Mouse (Mus musculus): ENCODE measurements around the gene Glra2. TPM values are rescaled to one million over a fixed set of nuclear protein-coding genes. Genes with fewer than 3 reads are reported as not detected.
"Not testable (repeated sequence)": the region's sequence is repeated elsewhere in the genome, so short reads cannot be mapped to it uniquely, and the experiment has no call there.

The Glra2 gene
- total RNA-seq (2014; rRNA removed) (not detected in 2 replicates), polyA plus RNA-seq (2012; rRNA removed) (not detected in 2 replicates)

DNA sequence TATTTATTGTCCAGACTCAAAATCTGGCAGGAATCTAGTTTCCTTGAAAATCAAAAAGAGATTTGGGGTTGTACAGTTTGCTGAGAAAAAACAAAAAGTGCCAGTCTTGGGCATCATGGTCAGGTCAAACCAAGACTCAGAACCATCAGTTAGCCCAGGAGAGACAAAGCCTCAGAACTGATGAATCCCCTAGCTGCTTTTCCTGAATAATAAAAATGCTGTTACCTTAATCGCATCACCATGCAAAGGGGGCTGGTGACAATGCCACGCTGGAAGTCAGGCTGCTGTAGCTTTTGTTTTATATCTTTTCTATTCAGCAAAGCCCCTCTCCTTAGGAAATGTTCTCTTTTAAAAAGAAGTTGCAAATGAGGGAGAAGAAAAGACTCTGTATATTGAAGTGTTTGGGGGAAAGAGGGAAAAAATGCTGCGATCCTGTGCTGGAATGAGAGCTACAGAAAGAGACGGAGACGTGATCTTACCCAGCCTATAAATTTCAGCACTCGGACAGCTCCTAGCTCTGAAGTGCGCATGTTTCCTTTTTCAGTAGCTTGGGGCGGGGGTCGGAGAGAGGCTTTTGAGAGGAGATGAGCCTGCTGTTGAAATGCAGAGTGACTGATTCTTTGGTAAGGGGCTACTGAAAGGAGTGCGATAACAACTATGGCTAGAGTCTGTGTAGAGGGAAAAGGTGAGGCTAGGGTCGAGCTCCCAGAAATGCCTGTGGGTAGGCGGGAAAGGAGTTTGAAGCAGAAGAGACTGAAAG lies at the start of gene Glra2:
Gene Glra2 (minus strand): TSS at position 455 of the 760 bp plus-strand sequence.
- no peaks in the 10 kb centered on the region for H3K36me3 ChIP-seq (ENCODE audit: control insufficient read depth, insufficient read depth, low read length)
- H3K27ac ChIP-seq (replicated peaks; ENCODE audit: insufficient read depth, low read depth, low read length) = no peak within 1 kb of the TSS
- H3K79me2 ChIP-seq (ENCODE audit: control insufficient read depth, insufficient read depth, low read length) = no peaks in the 10 kb centered on the region
- peak; percentile 0 for DNase-seq (ENCODE audit: extremely low read depth, low read depth, low spot score)
- WGBS = 11% methylated on average over 12 of the region's 12 CpGs
- no peaks in the 10 kb centered on the region for H3K4me1 ChIP-seq (ENCODE audit: control insufficient read depth, insufficient read depth, low read length)
- no peaks in the 10 kb centered on the region for H3K27me3 ChIP-seq (ENCODE audit: control insufficient read depth, insufficient read depth, low read length)
- no peak within 1 kb of the TSS for H3K4me3 ChIP-seq (ENCODE audit: insufficient read depth, low read depth, low read length)
- TF ChIP-seq POLR2A (IDR thresholded peaks at IDR 0.05; ENCODE audit: extremely low read depth, insufficient read depth, low read length) (no peak), CTCF (IDR thresholded peaks at IDR 0.05; ENCODE audit: low read depth, low read length) (no peak)
- H3K9ac ChIP-seq (ENCODE audit: low read depth, low read length) = no peak within 1 kb of the TSS

GRCm38 (mm10) chrX:165362798-165363197 lies 35.6 kb upstream of the Glra2 start:
- H3K9ac ChIP-seq (ENCODE audit: low read depth, low read length) = no peak overlapping the region
- peak; percentile 40 for DNase-seq (ENCODE audit: extremely low read depth, low read depth, low spot score)
- WGBS = 68% methylated on average over 1 of the region's 1 CpGs
- TF ChIP-seq CTCF (IDR thresholded peaks at IDR 0.05; ENCODE audit: low read depth, low read length) (no peak), POLR2A (IDR thresholded peaks at IDR 0.05; ENCODE audit: extremely low read depth, insufficient read depth, low read length) (no peak)
- no peak overlapping the region for H3K27ac ChIP-seq (replicated peaks; ENCODE audit: insufficient read depth, low read depth, low read length)
- no peaks in the 10 kb centered on the region for H3K27me3 ChIP-seq (ENCODE audit: control insufficient read depth, insufficient read depth, low read length)
- H3K36me3 ChIP-seq (ENCODE audit: control insufficient read depth, insufficient read depth, low read length) = no peaks in the 10 kb centered on the region
- no peak overlapping the region for H3K4me3 ChIP-seq (ENCODE audit: insufficient read depth, low read depth, low read length)
- no peaks in the 10 kb centered on the region for H3K79me2 ChIP-seq (ENCODE audit: control insufficient read depth, insufficient read depth, low read length)
- no peaks in the 10 kb centered on the region for H3K4me1 ChIP-seq (ENCODE audit: control insufficient read depth, insufficient read depth, low read length)

- no peak overlapping the region for H3K9ac ChIP-seq (ENCODE audit: low read depth, low read length)
- DNase-seq (ENCODE audit: extremely low read depth, low read depth, low spot score) = no peak
- WGBS = 79% methylated on average over 5 of the region's 5 CpGs
- no peaks in the 10 kb centered on the region for H3K79me2 ChIP-seq (ENCODE audit: control insufficient read depth, insufficient read depth, low read length)
- no peaks in the 10 kb centered on the region for H3K4me1 ChIP-seq (ENCODE audit: control insufficient read depth, insufficient read depth, low read length)
- TF ChIP-seq POLR2A (IDR thresholded peaks at IDR 0.05; ENCODE audit: extremely low read depth, insufficient read depth, low read length) (no peak), CTCF (IDR thresholded peaks at IDR 0.05; ENCODE audit: low read depth, low read length) (no peak)
- H3K27me3 ChIP-seq (ENCODE audit: control insufficient read depth, insufficient read depth, low read length) = no peaks in the 10 kb centered on the region
- H3K36me3 ChIP-seq (ENCODE audit: control insufficient read depth, insufficient read depth, low read length) = no peaks in the 10 kb centered on the region
- H3K4me3 ChIP-seq (ENCODE audit: insufficient read depth, low read depth, low read length) = no peak overlapping the region
- H3K27ac ChIP-seq (replicated peaks; ENCODE audit: insufficient read depth, low read depth, low read length) = no peak overlapping the region
Measured at GRCm38 (mm10) chrX:165344611-165345010, 17.4 kb upstream of the Glra2 start.

DNA sequence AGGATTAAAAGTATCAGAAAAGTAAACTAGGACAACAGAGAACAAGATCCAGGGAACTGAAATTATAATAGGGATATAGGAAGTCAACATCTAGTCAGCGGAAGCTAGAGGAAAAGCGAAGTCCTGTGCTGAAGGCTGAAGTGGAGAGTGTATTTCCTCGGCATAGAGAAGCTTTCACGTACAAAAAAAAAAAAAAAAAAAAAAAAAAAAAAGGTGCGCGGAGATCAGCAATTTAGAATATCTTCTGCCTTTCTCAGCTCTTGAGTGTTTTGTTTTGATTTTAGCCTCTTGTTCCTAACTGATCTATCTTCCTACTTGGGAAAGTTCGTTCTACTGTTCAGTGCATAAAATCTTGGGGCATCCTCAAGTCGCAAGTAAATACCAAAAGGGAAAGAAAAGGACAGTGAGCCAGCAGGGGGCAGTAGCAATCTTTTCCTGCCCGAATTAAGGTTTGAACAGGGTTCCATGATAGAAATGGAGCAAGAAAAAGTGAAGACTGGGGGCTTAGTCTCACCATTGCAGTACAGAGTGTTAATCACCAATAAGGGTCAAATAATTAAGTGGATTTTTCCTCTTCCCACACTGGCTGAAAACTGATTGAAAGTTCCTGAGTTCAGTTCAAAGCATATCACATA lies 623 bp upstream of the Glra2 start:
- no peak for DNase-seq (ENCODE audit: extremely low read depth, low read depth, low spot score)

GRCm38 (mm10) chrX:165193550-165193949 lies 133.6 kb downstream of the Glra2 start:
- Histone ChIP-seq H3K27me3 (ENCODE audit: control insufficient read depth, insufficient read depth, low read length) (no peaks in the 10 kb centered on the region), H3K79me2 (ENCODE audit: control insufficient read depth, insufficient read depth, low read length) (no peaks in the 10 kb centered on the region), H3K27ac (replicated peaks; ENCODE audit: insufficient read depth, low read depth, low read length) (no peak overlapping the region), H3K36me3 (ENCODE audit: control insufficient read depth, insufficient read depth, low read length) (no peaks in the 10 kb centered on the region), H3K4me1 (ENCODE audit: control insufficient read depth, insufficient read depth, low read length) (no peaks in the 10 kb centered on the region), H3K9ac (ENCODE audit: low read depth, low read length) (no peak overlapping the region), H3K4me3 (ENCODE audit: insufficient read depth, low read depth, low read length) (no peak overlapping the region)
- TF ChIP-seq POLR2A (IDR thresholded peaks at IDR 0.05; ENCODE audit: extremely low read depth, insufficient read depth, low read length) = no peak
- TF ChIP-seq CTCF (IDR thresholded peaks at IDR 0.05; ENCODE audit: low read depth, low read length) = 0 out of 2 replicates have a peak, but pooled peaks have one; percentile 6
- DNase-seq (ENCODE audit: extremely low read depth, low read depth, low spot score) = peak; percentile 21
- WGBS = 35% methylated on average over 1 of the region's 1 CpGs

More for the DNA sequence above, 623 bp upstream of the Glra2 start:
- Histone ChIP-seq H3K79me2 (ENCODE audit: control insufficient read depth, insufficient read depth, low read length) (no peaks in the 10 kb centered on the region), H3K9ac (ENCODE audit: low read depth, low read length) (no peak overlapping the region), H3K4me1 (ENCODE audit: control insufficient read depth, insufficient read depth, low read length) (no peaks in the 10 kb centered on the region), H3K4me3 (ENCODE audit: insufficient read depth, low read depth, low read length) (no peak overlapping the region), H3K27ac (replicated peaks; ENCODE audit: insufficient read depth, low read depth, low read length) (no peak overlapping the region), H3K36me3 (ENCODE audit: control insufficient read depth, insufficient read depth, low read length) (no peaks in the 10 kb centered on the region), H3K27me3 (ENCODE audit: control insufficient read depth, insufficient read depth, low read length) (no peaks in the 10 kb centered on the region)
- 4% methylated on average over 9 of the region's 9 CpGs for whole genome bisulfite sequencing
- no peak for TF ChIP-seq POLR2A (IDR thresholded peaks at IDR 0.05; ENCODE audit: extremely low read depth, insufficient read depth, low read length)
- TF ChIP-seq CTCF (IDR thresholded peaks at IDR 0.05; ENCODE audit: low read depth, low read length) = no peak

DNA sequence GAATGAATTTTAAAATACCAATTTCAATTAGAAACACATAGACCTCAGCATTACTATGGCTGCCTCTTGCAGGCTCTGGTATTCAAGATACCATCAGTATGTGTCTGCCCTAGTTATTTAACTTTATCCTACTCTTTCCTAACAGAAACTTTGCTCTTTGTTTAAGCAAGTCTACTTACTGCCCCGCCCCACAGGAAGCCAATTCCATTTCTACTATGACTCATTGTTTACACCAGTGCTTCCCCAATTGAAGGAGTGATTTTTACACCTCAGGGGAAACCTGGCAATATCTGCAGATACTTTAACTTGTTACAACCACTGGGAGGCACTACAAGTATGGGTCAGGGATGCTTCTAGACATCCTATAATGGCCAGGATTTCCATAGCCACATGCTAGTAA lies 136.0 kb downstream of the Glra2 start:
- no peaks in the 10 kb centered on the region for H3K79me2 ChIP-seq (ENCODE audit: control insufficient read depth, insufficient read depth, low read length)
- no peak for TF ChIP-seq POLR2A (IDR thresholded peaks at IDR 0.05; ENCODE audit: extremely low read depth, insufficient read depth, low read length)
- no peak for TF ChIP-seq CTCF (IDR thresholded peaks at IDR 0.05; ENCODE audit: low read depth, low read length)
- H3K4me1 ChIP-seq (ENCODE audit: control insufficient read depth, insufficient read depth, low read length) = no peaks in the 10 kb centered on the region
- no peak overlapping the region for H3K4me3 ChIP-seq (ENCODE audit: insufficient read depth, low read depth, low read length)
- H3K27ac ChIP-seq (replicated peaks; ENCODE audit: insufficient read depth, low read depth, low read length) = no peak overlapping the region
- DNase-seq (ENCODE audit: extremely low read depth, low read depth, low spot score) = peak; percentile 5
- no peaks in the 10 kb centered on the region for H3K36me3 ChIP-seq (ENCODE audit: control insufficient read depth, insufficient read depth, low read length)
- no peak overlapping the region for H3K9ac ChIP-seq (ENCODE audit: low read depth, low read length)
- no peaks in the 10 kb centered on the region for H3K27me3 ChIP-seq (ENCODE audit: control insufficient read depth, insufficient read depth, low read length)
- WGBS = 19% methylated on average over 1 of the region's 1 CpGs

GRCm38 (mm10) chrX:165182948-165183347 lies 144.2 kb downstream of the Glra2 start:
- H3K4me3 ChIP-seq (ENCODE audit: insufficient read depth, low read depth, low read length); H3K36me3 ChIP-seq (ENCODE audit: control insufficient read depth, insufficient read depth, low read length); H3K27me3 ChIP-seq (ENCODE audit: control insufficient read depth, insufficient read depth, low read length); H3K9ac ChIP-seq (ENCODE audit: low read depth, low read length); H3K4me1 ChIP-seq (ENCODE audit: control insufficient read depth, insufficient read depth, low read length); H3K27ac ChIP-seq (replicated peaks; ENCODE audit: insufficient read depth, low read depth, low read length); H3K79me2 ChIP-seq (ENCODE audit: control insufficient read depth, insufficient read depth, low read length); DNase-seq (ENCODE audit: extremely low read depth, low read depth, low spot score): not testable (repeated sequence)
- 98% methylated on average over 2 of the region's 2 CpGs for WGBS

All from liver, adult 2 months (tissue).